Mouse (Mus musculus): Measurements from ENCODE around the gene Samsn1. TPM values are rescaled to one million over a fixed set of nuclear protein-coding genes. Genes with fewer than 3 reads are reported as not detected.
"Not testable (repeated sequence)": the region's sequence is repeated elsewhere in the genome, so short reads cannot be mapped to it uniquely, and the experiment has no call there.

The Samsn1 gene
- polyA plus RNA-seq, 2 experiments from 2014 or later, result 128 to 142 TPM

DNA sequence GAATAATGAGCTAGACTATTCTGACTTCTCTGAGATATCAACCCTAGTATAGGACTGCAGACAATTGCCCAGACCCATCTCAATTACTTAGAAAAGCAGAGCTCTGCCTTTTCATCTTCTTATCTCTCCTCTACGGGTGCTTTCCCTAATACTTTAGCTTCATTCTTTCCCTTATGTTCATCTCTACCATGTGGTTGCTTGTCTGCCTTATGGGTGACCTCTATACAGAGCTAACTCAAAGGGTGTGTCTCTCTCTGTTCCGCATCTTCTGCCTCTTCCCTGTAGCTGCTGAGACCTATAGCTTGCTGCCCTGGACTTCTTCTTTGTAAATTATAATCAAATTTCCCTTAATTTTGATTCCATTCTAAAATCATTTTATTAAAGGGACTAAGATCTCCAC lies 147.6 kb downstream of the Samsn1 start:
- peak; percentile 72 for ATAC-seq

DNA sequence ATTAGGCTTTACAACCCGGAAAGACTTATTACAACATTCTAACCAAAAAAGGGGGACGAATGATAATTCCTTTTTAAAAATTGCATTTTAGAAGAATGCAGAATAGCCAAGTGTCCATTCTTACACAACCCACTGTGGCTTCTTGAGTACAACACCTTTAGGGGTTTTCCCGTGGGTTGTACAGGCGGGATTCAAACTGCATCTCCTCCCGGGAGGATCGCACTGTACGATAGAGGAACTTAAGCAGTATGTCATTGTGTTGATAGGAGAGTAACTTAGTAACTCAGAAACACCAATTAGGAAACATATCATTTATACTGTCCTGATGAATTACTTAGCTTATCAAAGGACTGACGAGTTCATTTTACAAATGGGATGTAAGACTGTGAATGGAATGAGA lies 149.8 kb downstream of the Samsn1 start:
- no peak for ATAC-seq

DNA sequence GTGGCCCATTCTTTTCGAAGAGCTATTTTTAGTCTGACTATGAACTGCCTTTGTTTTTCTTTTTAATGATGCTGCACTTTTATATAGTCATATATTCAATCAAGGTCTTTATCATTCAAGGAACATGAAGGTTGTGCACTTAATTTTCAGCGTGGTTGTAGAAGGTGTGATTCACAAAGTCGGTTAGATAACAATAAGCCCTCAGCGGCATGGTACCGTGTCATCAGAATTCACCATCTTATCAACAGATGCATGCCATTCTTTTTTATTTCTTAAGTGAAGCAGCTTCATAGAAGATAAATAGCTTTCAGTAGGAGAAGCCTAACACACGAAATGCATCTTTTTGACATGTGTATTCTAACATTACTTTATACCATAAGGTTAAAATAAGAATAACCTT lies 154.7 kb downstream of the Samsn1 start:
- ATAC-seq, result no peak

GRCm38 (mm10) chr16:75865505-75865904 lies 156.6 kb downstream of the Samsn1 start:
- peak; percentile 40 for ATAC-seq

DNA sequence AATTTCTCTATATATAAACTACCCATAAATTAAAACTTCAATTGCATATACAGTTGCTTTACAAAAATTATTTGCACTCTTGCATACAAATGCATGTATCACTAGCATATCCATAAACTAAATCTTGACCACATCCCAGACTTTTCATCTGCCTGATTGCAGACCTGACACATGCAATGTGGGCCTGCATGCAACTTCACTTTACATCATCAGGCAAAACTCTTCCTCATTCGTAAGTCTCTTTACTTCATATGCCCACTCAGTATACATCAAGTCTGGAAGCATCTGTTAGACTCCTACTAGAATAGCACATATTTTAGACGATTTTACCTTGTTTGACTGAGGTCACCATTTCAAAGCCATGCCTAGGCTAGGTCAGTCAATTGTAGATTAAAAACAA lies 157.4 kb downstream of the Samsn1 start:
- no peak for ATAC-seq

GRCm38 (mm10) chr16:75856343-75856742 lies 165.7 kb downstream of the Samsn1 start:
- no peak for ATAC-seq

DNA sequence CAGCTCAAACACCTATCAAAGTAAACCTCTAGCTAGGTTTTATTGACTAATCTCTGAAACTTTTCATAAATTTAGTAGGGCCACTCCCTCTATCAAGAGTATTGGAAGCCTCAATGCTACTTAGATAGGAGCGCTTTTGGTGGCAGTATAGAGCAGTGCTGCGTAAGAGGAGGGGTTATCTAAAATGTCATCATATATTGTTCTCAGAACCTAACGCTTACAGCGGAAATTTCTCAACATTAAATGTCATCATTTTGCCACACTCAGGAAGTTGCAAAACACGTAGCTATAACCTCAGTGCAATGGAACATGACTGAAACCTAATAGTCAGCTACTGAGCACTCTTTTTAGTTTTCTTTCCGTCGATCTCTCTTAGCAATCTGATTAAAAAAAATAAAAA lies 166.7 kb downstream of the Samsn1 start:
- peak; percentile 92 for ATAC-seq

DNA sequence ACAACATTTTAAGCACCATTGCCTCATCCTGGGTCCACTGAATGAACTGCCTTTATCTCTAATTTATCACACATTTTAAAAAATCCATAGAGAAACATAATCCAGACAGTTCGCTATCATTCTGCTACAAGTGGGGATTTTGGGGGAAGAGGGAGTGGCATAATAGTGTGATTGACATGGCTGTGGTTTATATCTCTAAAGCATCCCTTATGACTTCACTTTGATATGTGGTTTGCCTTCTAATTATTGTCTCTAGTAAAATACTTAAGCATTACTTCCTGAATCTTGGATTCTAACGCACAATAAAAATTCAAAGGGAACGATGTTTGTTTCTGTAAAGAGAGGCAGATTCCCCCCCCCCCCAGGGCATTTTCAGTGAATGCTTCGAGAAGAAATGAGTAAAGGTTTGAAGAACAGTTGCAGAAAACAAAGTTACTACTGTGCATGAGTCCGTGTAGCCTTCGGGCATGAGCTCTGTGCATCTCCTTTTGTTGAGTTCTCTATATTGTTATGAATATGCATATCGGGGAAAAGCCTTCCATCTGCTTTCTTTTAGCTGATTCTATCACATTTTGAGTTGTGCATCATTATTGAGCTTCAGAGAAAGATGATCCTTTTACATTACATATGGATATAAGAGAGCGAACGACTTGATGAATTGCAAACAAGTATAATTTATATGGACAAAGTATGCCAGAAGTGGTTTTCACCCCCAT lies 168.4 kb downstream of the Samsn1 start:
- no peak for ATAC-seq

DNA sequence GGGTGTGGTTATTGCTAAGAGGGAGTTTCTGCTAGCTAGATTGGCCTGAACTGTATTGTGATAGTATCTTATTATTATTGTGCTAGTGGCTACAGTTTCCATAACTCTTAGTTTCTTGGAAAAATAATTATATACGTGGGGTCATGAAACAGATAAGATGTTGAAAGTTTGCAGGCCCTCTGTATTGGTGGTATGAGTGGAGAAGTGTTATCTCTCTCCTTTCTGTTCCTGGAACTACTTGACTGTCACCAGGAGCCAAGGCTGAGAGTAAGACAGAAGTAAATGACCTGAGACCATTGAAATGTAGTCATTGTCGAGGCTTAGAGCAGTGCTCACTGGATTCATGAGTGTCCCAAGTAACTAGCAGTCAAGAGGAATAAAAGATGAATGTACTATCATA lies 169.6 kb downstream of the Samsn1 start:
- ATAC-seq, result no peak

DNA sequence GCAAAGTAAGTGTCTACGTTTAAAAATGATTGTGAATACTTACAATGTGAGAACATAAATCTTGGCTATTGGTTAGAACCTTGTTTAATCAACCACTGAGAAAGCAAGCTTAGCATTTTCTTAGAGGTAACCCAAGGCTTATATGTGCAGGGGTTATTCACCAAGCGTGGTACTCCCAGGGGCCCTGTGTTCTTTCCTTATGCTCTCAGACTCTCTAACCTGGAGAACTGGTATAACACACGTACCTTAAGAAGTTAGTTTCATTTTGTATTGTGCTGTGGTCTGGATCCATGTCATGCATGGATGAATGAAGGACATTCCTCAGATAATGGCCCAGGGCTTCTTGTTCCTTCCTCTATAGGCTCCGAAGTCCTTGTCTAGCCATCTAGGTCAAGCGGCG lies 173.0 kb downstream of the Samsn1 start:
- ATAC-seq, result no peak

- no peak for ATAC-seq
Observed at GRCm38 (mm10) chr16:75843653-75844062, 178.4 kb downstream of the Samsn1 start.

GRCm38 (mm10) chr16:75843031-75843430 lies 179.1 kb downstream of the Samsn1 start:
- ATAC-seq, result no peak

DNA sequence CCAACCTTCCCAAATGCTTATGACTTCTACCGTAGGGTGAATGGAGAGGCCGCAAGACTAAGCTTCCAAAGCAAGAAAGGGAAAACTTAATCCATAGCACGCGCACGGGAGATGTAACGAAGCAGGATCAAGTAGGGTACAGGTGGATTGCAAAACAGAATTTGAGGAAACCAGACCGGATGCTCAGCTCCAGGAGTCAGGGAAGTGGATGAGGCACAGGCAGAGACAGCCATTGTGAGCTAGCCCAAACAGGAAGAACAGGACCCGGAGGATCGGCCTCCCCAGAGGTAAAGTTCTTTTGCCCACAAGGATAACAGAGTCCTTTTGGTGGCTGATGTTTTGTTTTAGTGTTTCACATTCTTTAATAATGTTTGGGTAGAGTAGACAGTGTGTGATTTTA lies 179.5 kb downstream of the Samsn1 start:
- no peak for ATAC-seq

DNA sequence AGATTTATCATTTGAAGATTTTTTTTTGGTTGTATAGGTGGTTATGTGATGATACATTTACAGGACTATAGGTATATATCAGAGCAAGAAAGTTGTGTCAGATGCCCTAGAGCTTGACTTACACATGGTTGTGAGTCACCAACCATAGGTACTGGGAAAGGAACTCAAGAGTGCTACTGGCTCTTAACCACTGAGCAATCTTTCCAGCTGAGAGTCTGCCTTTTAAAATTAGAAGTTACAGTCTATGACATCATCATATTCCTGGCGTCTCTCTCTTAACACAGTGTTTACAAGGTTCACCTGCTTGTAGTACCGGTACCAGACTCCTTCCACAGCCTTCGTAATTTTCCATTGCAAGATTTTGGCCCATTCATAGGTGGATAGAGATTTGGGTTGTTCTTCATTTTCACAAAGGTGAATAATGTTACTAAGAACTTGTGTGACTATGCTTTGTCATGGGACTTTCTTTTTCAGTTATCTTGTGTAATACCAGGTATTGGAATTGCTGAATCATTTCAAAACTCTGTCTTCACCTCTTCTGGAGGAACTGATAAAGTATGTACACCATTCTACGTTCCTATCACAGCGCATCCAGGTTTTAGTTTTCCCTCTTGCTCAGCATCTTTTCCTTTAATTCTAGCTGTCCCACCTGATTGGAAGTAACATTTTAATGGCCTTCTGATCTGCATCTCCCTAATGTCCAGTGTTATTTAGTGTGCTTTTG lies 184.2 kb downstream of the Samsn1 start:
- ATAC-seq, result peak; percentile 36

DNA sequence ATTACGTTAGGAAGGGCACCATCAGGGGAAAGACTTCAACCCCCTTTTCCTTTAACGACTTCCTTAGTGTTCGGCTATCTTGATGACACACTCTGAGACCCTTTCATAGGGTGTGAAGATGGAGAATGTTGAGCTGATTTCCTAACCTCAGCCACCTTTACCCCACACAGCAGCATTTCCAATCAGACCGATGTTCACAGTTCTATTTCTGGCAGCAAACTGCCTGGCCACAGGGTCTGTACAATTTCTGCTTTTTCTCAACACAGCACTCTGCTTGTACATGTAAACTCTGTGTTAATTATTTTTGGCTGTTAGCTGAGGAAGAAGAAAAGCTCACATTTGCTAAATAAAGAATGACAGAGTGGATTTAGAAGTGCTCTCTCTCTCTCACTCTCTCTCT lies 190.7 kb downstream of the Samsn1 start:
- ATAC-seq, result no peak

- ATAC-seq, result not testable (repeated sequence)
Observed at GRCm38 (mm10) chr16:75826949-75827348, 195.1 kb downstream of the Samsn1 start.

GRCm38 (mm10) chr16:75826498-75826897 lies 195.6 kb downstream of the Samsn1 start:
- no peak for ATAC-seq

DNA sequence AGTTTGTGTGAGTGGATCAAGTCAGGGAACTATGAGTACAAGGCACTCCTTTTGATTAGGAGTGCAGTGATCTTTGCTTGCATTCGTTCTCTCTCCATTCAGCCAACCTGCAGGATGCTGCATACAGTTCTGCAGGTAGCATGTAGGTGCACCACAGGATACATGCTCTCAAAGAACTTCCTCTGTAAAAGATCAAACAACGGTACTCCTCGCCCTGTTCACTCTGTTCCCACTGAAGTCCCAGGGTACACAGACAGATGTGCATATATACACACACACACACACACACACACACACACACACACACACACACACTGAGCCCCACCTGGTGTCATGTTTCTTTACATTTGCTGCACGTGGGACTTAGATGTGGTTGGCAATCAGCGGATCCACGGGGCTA lies 198.9 kb downstream of the Samsn1 start:
- no peak for ATAC-seq

GRCm38 (mm10) chr16:75820963-75821362 lies 201.1 kb downstream of the Samsn1 start:
- ATAC-seq, result no peak

All from activated CD4-positive, CD25-positive, alpha-beta regulatory T cell, adult 4 months (primary cell).